Mouse (Mus musculus): ENCODE data around the gene Tns1. TPM values are rescaled to one million over a fixed set of nuclear protein-coding genes. Genes with fewer than 3 reads are reported as not detected.

Tns1 gene
- polyA plus RNA-seq, 1 experiment from 2014 or later: 17.3 TPM

DNA sequence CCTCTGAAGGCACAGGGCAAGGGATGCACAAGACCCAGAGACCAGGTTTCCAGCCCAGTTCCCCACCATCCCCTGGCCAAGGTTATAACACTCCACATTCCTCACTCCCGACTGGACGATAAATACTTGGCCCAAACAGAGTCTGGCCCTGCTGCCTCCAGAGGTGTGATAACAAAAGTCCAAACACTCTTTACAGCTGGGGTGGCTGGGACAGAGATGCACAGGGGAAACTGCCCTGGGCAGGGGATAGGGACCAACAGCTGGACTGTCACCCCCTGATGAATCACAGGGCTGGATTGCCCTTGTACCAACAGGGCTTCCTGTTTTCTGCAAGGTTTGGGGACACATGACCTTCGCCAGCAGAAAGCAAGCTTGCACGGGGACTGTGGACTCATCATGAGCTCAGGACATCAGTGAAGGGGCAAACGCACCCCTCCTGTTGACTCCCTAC is 125.3 kb downstream of the Tns1 start:
- ATAC-seq (ENCODE audit: low FRiP score) (no peak), DNase-seq (ENCODE audit: low spot score) (no peak)
- no peak overlapping the region for H3K9ac ChIP-seq (ENCODE audit: low read depth, low read length)
- H3K4me3 ChIP-seq (ENCODE audit: low read depth, low read length): no peak overlapping the region
- 74% methylated on average over 5 of the region's 5 CpGs for WGBS
- H3K27ac ChIP-seq (ENCODE audit: low read depth, low read length): no peak overlapping the region
- no peaks in the 10 kb centered on the region for H3K36me3 ChIP-seq (ENCODE audit: control insufficient read depth, insufficient read depth, low read length)
- H3K4me1 ChIP-seq (replicated peaks; ENCODE audit: control insufficient read depth, insufficient read depth, low read length): peaks cover 4% of the 10 kb centered on the region; the same call in 1 of the 2 replicates
- no peak overlapping the region for H3K4me2 ChIP-seq (replicated peaks; ENCODE audit: low read depth, low read length)
- no peaks in the 10 kb centered on the region for H3K27me3 ChIP-seq (ENCODE audit: control insufficient read depth, insufficient read depth, low read length)
- no peaks in the 10 kb centered on the region for H3K9me3 ChIP-seq (ENCODE audit: control insufficient read depth, low read length)

- ATAC-seq (ENCODE audit: low FRiP score) (no peak), DNase-seq (ENCODE audit: low spot score) (no peak)
- Histone ChIP-seq H3K27ac (ENCODE audit: low read depth, low read length) (no peak overlapping the region), H3K9ac (ENCODE audit: low read depth, low read length) (no peak overlapping the region), H3K36me3 (ENCODE audit: control insufficient read depth, insufficient read depth, low read length) (no peaks in the 10 kb centered on the region), H3K4me2 (replicated peaks; ENCODE audit: low read depth, low read length) (no peak overlapping the region), H3K9me3 (ENCODE audit: control insufficient read depth, low read length) (no peaks in the 10 kb centered on the region), H3K4me1 (replicated peaks; ENCODE audit: control insufficient read depth, insufficient read depth, low read length) (peaks cover 4% of the 10 kb centered on the region; the same call in 1 of the 2 replicates), H3K27me3 (ENCODE audit: control insufficient read depth, insufficient read depth, low read length) (no peaks in the 10 kb centered on the region), H3K4me3 (ENCODE audit: low read depth, low read length) (no peak overlapping the region)
- 74% methylated on average over 9 of the region's 9 CpGs for WGBS
These were observed 126.0 kb downstream of the Tns1 start for GRCm38 (mm10) chr1:73998131-73998865.

DNA sequence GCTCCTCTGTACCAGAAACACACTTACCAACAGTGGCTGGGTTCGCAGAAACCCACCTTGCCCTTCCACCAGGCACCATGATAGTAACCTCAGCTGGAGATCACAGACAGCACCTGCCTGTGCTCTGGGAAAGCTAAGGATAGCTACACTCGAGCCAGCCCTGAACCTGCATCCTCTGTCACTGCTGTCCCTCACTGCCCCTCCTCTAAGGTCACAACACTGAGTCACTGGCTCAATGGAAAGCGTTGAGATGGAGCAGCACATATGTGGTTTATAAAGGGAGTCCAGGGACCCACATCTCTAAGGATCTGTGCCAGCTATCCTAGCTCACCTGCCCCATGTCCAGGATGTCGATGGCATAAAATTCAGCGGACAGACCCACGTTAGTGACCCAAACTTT is 126.9 kb downstream of the Tns1 start:
- Histone ChIP-seq H3K9ac (ENCODE audit: low read depth, low read length) (no peak overlapping the region), H3K4me3 (ENCODE audit: low read depth, low read length) (no peak overlapping the region), H3K36me3 (ENCODE audit: control insufficient read depth, insufficient read depth, low read length) (no peaks in the 10 kb centered on the region), H3K27me3 (ENCODE audit: control insufficient read depth, insufficient read depth, low read length) (no peaks in the 10 kb centered on the region), H3K4me2 (replicated peaks; ENCODE audit: low read depth, low read length) (no peak overlapping the region), H3K27ac (ENCODE audit: low read depth, low read length) (no peak overlapping the region), H3K4me1 (replicated peaks; ENCODE audit: control insufficient read depth, insufficient read depth, low read length) (peaks cover 4% of the 10 kb centered on the region; the same call in 1 of the 2 replicates), H3K9me3 (ENCODE audit: control insufficient read depth, low read length) (no peaks in the 10 kb centered on the region)
- DNase-seq (ENCODE audit: low spot score): no peak
- no peak for ATAC-seq (ENCODE audit: low FRiP score)
- 86% methylated on average over 6 of the region's 6 CpGs for WGBS

- H3K9ac ChIP-seq (ENCODE audit: low read depth, low read length): no peak overlapping the region
- WGBS: 91% methylated on average over 3 of the region's 3 CpGs
- H3K4me1 ChIP-seq (replicated peaks; ENCODE audit: control insufficient read depth, insufficient read depth, low read length): peaks cover 4% of the 10 kb centered on the region; the same call in 1 of the 2 replicates
- H3K4me3 ChIP-seq (ENCODE audit: low read depth, low read length): no peak overlapping the region
- H3K36me3 ChIP-seq (ENCODE audit: control insufficient read depth, insufficient read depth, low read length): no peaks in the 10 kb centered on the region
- H3K27ac ChIP-seq (ENCODE audit: low read depth, low read length): no peak overlapping the region
- ATAC-seq (ENCODE audit: low FRiP score) (no peak), DNase-seq (ENCODE audit: low spot score) (no peak)
- H3K4me2 ChIP-seq (replicated peaks; ENCODE audit: low read depth, low read length): no peak overlapping the region
- H3K27me3 ChIP-seq (ENCODE audit: control insufficient read depth, insufficient read depth, low read length): no peaks in the 10 kb centered on the region
- no peaks in the 10 kb centered on the region for H3K9me3 ChIP-seq (ENCODE audit: control insufficient read depth, low read length)
These were observed 127.6 kb downstream of the Tns1 start for GRCm38 (mm10) chr1:73996650-73997049.

GRCm38 (mm10) chr1:73996209-73996608 is 128.0 kb downstream of the Tns1 start:
- H3K27me3 ChIP-seq (ENCODE audit: control insufficient read depth, insufficient read depth, low read length): no peaks in the 10 kb centered on the region
- 59% methylated on average over 2 of the region's 2 CpGs for WGBS
- H3K9ac ChIP-seq (ENCODE audit: low read depth, low read length): no peak overlapping the region
- no peak overlapping the region for H3K4me2 ChIP-seq (replicated peaks; ENCODE audit: low read depth, low read length)
- no peaks in the 10 kb centered on the region for H3K36me3 ChIP-seq (ENCODE audit: control insufficient read depth, insufficient read depth, low read length)
- H3K4me3 ChIP-seq (ENCODE audit: low read depth, low read length): no peak overlapping the region
- no peak for ATAC-seq (ENCODE audit: low FRiP score)
- no peak overlapping the region for H3K27ac ChIP-seq (ENCODE audit: low read depth, low read length)
- DNase-seq (ENCODE audit: low spot score): peak; percentile 75
- H3K9me3 ChIP-seq (ENCODE audit: control insufficient read depth, low read length): no peaks in the 10 kb centered on the region
- H3K4me1 ChIP-seq (replicated peaks; ENCODE audit: control insufficient read depth, insufficient read depth, low read length): peaks cover 4% of the 10 kb centered on the region; the same call in 1 of the 2 replicates

- no peak overlapping the region for H3K4me3 ChIP-seq (ENCODE audit: low read depth, low read length)
- 91% methylated on average over 13 of the region's 13 CpGs for WGBS
- H3K9me3 ChIP-seq (ENCODE audit: control insufficient read depth, low read length): no peaks in the 10 kb centered on the region
- DNase-seq (ENCODE audit: low spot score) (no peak), ATAC-seq (ENCODE audit: low FRiP score) (no peak)
- no peaks in the 10 kb centered on the region for H3K36me3 ChIP-seq (ENCODE audit: control insufficient read depth, insufficient read depth, low read length)
- H3K4me1 ChIP-seq (replicated peaks; ENCODE audit: control insufficient read depth, insufficient read depth, low read length): peaks cover 4% of the 10 kb centered on the region; the same call in 1 of the 2 replicates
- H3K4me2 ChIP-seq (replicated peaks; ENCODE audit: low read depth, low read length): no peak overlapping the region
- no peak overlapping the region for H3K9ac ChIP-seq (ENCODE audit: low read depth, low read length)
- no peak overlapping the region for H3K27ac ChIP-seq (ENCODE audit: low read depth, low read length)
- H3K27me3 ChIP-seq (ENCODE audit: control insufficient read depth, insufficient read depth, low read length): no peaks in the 10 kb centered on the region
These were observed 129.0 kb downstream of the Tns1 start for GRCm38 (mm10) chr1:73995063-73995810.

- ATAC-seq (ENCODE audit: low FRiP score): no peak
- no peaks in the 10 kb centered on the region for H3K27me3 ChIP-seq (ENCODE audit: control insufficient read depth, insufficient read depth, low read length)
These were observed 130.3 kb downstream of the Tns1 start for GRCm38 (mm10) chr1:73993901-73994426.

GRCm38 (mm10) chr1:73993279-73993678 is 131.0 kb downstream of the Tns1 start:
- no peak for ATAC-seq (ENCODE audit: low FRiP score)
- Histone ChIP-seq H3K36me3 (ENCODE audit: control insufficient read depth, insufficient read depth, low read length) (no peaks in the 10 kb centered on the region), H3K27ac (ENCODE audit: low read depth, low read length) (no peak overlapping the region), H3K4me3 (ENCODE audit: low read depth, low read length) (no peak overlapping the region), H3K4me1 (replicated peaks; ENCODE audit: control insufficient read depth, insufficient read depth, low read length) (no peaks in the 10 kb centered on the region), H3K4me2 (replicated peaks; ENCODE audit: low read depth, low read length) (no peak overlapping the region), H3K9me3 (ENCODE audit: control insufficient read depth, low read length) (no peaks in the 10 kb centered on the region), H3K9ac (ENCODE audit: low read depth, low read length) (no peak overlapping the region), H3K27me3 (ENCODE audit: control insufficient read depth, insufficient read depth, low read length) (no peaks in the 10 kb centered on the region)
- DNase-seq (ENCODE audit: low spot score): no peak
- WGBS: 85% methylated on average over 7 of the region's 7 CpGs

More at GRCm38 (mm10) chr1:73993901-73994426, 130.3 kb downstream of the Tns1 start:
- Histone ChIP-seq H3K36me3 (ENCODE audit: control insufficient read depth, insufficient read depth, low read length) (no peaks in the 10 kb centered on the region), H3K4me2 (replicated peaks; ENCODE audit: low read depth, low read length) (no peak overlapping the region), H3K27ac (ENCODE audit: low read depth, low read length) (no peak overlapping the region), H3K9me3 (ENCODE audit: control insufficient read depth, low read length) (no peaks in the 10 kb centered on the region), H3K4me1 (replicated peaks; ENCODE audit: control insufficient read depth, insufficient read depth, low read length) (peaks cover 3% of the 10 kb centered on the region; the same call in 1 of the 2 replicates), H3K9ac (ENCODE audit: low read depth, low read length) (no peak overlapping the region), H3K4me3 (ENCODE audit: low read depth, low read length) (no peak overlapping the region)
- WGBS: 81% methylated on average over 7 of the region's 7 CpGs
- DNase-seq (ENCODE audit: low spot score): no peak
